Mouse (Mus musculus): ENCODE data around the gene Trir. TPM values are rescaled to one million over a fixed set of nuclear protein-coding genes. Genes with fewer than 3 reads are reported as not detected.

Trir gene
- polyA plus RNA-seq, 1 experiment, result 111 TPM

DNA sequence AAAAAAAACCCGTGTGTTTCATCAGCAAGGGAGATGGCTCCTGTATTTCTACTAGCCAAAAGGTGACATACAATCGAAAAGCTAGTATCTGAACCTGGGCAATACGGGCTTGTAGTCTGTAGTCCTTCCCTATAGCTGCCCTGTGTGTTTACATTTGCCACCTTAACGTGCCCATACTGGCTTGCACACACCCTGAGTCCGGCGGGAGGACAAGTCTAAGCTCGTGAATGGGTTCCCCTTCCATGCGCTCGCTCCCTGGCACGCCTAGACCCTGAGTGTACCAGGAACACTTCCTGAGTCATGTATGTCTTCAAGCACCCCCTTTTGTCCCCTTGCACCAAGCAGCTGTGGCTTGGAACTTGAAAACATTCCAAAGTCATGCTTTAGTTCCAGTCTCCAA is 9.9 kb upstream of the Trir start:
- Histone ChIP-seq H3K4me3 (ENCODE audit: insufficient read depth, low read depth, low read length) (no peak overlapping the region), H3K27me3 (replicated peaks; ENCODE audit: control insufficient read depth, insufficient read depth, low read length) (no peaks in the 10 kb centered on the region), H3K36me3 (ENCODE audit: control insufficient read depth, insufficient read depth, low read length) (no peaks in the 10 kb centered on the region; the same call in 1 of the 2 replicates), H3K27ac (ENCODE audit: insufficient read depth, low read depth, low read length) (no peak overlapping the region), H3K4me1 (ENCODE audit: control insufficient read depth, insufficient read depth, low read length) (no peaks in the 10 kb centered on the region)
- DNase-seq, result no peak
- TF ChIP-seq POLR2A (IDR thresholded peaks at IDR 0.05; ENCODE audit: low read depth, low read length) (no peak), CTCF (conservative IDR thresholded peaks at IDR 0.05; ENCODE audit: insufficient read depth, insufficient read length, low read depth, low read length) (no peak)
- WGBS, result 67% methylated on average over 10 of the region's 10 CpGs

DNA sequence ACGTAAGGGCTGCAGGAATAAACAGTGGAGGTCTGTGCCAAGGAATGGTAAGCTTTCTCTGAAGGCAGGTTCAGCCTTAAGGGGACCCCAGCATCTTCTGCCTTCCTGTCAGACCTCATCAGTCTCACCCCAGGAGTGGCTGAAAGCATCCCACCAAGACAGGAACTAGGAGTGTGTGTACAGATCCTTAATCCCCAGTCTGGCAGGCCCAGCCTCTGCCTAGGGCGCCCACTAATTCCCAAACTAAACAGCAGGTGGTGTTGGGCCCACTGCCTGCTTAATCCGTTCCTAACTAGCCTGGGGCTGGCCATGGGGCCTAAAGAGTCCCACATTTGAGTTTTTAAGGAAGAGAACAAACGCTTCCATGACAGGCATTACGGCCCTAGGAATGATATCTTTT is 9.4 kb upstream of the Trir start:
- 68% methylated on average over 5 of the region's 5 CpGs for WGBS
- H3K36me3 ChIP-seq (ENCODE audit: control insufficient read depth, insufficient read depth, low read length), result no peaks in the 10 kb centered on the region; the same call in 1 of the 2 replicates
- no peak for TF ChIP-seq CTCF (conservative IDR thresholded peaks at IDR 0.05; ENCODE audit: insufficient read depth, insufficient read length, low read depth, low read length)
- no peak for TF ChIP-seq POLR2A (IDR thresholded peaks at IDR 0.05; ENCODE audit: low read depth, low read length)

DNA sequence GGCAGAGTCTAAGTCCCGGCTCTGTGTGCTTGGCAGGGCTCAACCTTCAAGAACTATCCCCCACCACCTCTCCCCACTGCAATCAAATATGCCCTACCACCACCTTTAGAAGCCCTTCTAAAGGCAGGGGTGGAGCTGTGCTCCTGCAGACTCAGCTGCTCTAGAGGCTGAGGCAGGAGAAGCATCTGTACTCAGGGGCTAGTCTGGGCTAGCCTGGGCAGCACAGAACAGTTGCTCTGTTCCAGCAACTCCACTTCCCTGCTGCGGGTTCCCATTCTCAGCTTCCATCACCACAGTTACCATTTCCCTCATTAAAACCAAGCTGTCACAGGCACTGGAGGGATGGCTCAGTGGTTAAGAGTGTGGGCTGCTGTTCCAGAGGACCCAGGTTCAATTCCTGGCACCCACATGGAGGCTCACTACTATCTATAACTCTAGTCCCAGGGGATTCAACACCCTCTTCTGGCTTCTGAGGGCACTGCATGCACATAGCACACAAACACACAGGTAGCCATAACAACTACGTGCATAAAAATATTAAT is 5.0 kb upstream of the Trir start:
- no peak for DNase-seq
- Histone ChIP-seq H3K27me3 (replicated peaks; ENCODE audit: control insufficient read depth, insufficient read depth, low read length) (no peaks in the 10 kb centered on the region), H3K36me3 (ENCODE audit: control insufficient read depth, insufficient read depth, low read length) (no peaks in the 10 kb centered on the region; the same call in 1 of the 2 replicates), H3K4me1 (ENCODE audit: control insufficient read depth, insufficient read depth, low read length) (peaks cover 11% of the 10 kb centered on the region), H3K4me3 (ENCODE audit: insufficient read depth, low read depth, low read length) (no peak overlapping the region), H3K27ac (ENCODE audit: insufficient read depth, low read depth, low read length) (no peak overlapping the region)
- 93% methylated on average over 3 of the region's 3 CpGs for WGBS
- TF ChIP-seq POLR2A (IDR thresholded peaks at IDR 0.05; ENCODE audit: low read depth, low read length) (no peak), CTCF (conservative IDR thresholded peaks at IDR 0.05; ENCODE audit: insufficient read depth, insufficient read length, low read depth, low read length) (no peak)

More for the DNA sequence above, 9.4 kb upstream of the Trir start:
- no peaks in the 10 kb centered on the region for H3K27me3 ChIP-seq (replicated peaks; ENCODE audit: control insufficient read depth, insufficient read depth, low read length)
- H3K4me1 ChIP-seq (ENCODE audit: control insufficient read depth, insufficient read depth, low read length), result no peaks in the 10 kb centered on the region
- no peak overlapping the region for H3K27ac ChIP-seq (ENCODE audit: insufficient read depth, low read depth, low read length)
- no peak overlapping the region for H3K4me3 ChIP-seq (ENCODE audit: insufficient read depth, low read depth, low read length)
- no peak for DNase-seq

- 0 out of 2 replicates have a peak overlapping the region, but pooled peaks have one; percentile 96 for H3K4me3 ChIP-seq (ENCODE audit: insufficient read depth, low read depth, low read length)
- TF ChIP-seq CTCF (conservative IDR thresholded peaks at IDR 0.05; ENCODE audit: insufficient read depth, insufficient read length, low read depth, low read length), result no peak
- 93% methylated on average over 3 of the region's 3 CpGs for WGBS
Measured at GRCm38 (mm10) chr8:85023846-85024245, 2.8 kb upstream of the Trir start.

DNA sequence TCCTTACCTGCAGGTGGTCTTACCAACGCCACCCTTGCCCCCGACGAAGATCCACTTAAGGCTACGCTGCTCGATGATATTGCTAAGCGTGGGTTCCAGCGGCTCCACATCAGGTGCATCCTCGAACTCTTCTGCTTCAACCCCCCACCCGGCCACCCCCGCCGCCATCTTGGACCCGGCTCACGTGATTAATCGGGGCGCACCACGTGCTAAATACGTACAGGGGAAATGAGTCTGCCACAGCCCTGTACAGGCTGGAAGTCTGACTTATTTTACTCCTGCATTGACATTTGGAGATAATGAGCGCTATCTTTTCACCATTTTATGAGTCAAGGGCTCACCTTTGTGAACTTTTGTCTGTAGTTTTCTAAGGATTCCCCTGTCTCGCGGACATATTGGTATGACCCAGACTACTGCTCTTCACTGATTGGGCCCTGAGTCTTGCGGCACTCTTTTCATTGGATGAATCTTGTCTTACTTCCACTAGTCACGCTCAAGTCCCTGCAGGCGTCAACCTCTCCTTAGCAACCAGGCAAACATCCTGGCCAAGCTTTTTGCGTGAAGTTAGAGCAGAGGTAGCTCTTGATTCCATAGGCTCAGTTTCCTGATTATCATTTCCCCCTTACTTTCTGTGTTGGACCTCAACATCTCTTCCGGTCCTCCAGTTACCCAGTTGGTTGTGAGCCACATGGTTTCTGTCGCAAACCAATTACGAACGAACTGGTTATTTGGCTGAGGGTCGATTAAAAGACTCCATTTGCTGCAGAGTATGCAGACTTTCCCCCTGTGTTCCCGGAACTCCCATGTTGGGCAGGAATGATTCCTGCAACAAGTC is 1.3 kb upstream of the Trir start, which contains the start of gene Asna1:
Asna1 (minus strand) TSS at position 184 of the 835 bp plus-strand sequence.
- TF ChIP-seq POLR2A (IDR thresholded peaks at IDR 0.05; ENCODE audit: low read depth, low read length) (peak; percentile 25), CTCF (conservative IDR thresholded peaks at IDR 0.05; ENCODE audit: insufficient read depth, insufficient read length, low read depth, low read length) (no peak)
- Histone ChIP-seq H3K4me3 (ENCODE audit: insufficient read depth, low read depth, low read length) (peak within 1 kb of the TSS; percentile 96), H3K27ac (ENCODE audit: insufficient read depth, low read depth, low read length) (peak within 1 kb of the TSS; percentile 97), H3K4me1 (ENCODE audit: control insufficient read depth, insufficient read depth, low read length) (peaks cover 23% of the 10 kb centered on the region), H3K36me3 (ENCODE audit: control insufficient read depth, insufficient read depth, low read length) (no peaks in the 10 kb centered on the region; the same call in 1 of the 2 replicates), H3K27me3 (replicated peaks; ENCODE audit: control insufficient read depth, insufficient read depth, low read length) (no peaks in the 10 kb centered on the region)
- WGBS, result 2% methylated on average over 30 of the region's 30 CpGs
- DNase-seq, result peak; percentile 95

More at GRCm38 (mm10) chr8:85023846-85024245, 2.8 kb upstream of the Trir start:
- no peaks in the 10 kb centered on the region for H3K27me3 ChIP-seq (replicated peaks; ENCODE audit: control insufficient read depth, insufficient read depth, low read length)
- no peak for DNase-seq
- no peak overlapping the region for H3K27ac ChIP-seq (ENCODE audit: insufficient read depth, low read depth, low read length)
- H3K36me3 ChIP-seq (ENCODE audit: control insufficient read depth, insufficient read depth, low read length), result no peaks in the 10 kb centered on the region; the same call in 1 of the 2 replicates
- H3K4me1 ChIP-seq (ENCODE audit: control insufficient read depth, insufficient read depth, low read length), result peaks cover 19% of the 10 kb centered on the region

- TF ChIP-seq POLR2A (IDR thresholded peaks at IDR 0.05; ENCODE audit: low read depth, low read length) (no peak), CTCF (conservative IDR thresholded peaks at IDR 0.05; ENCODE audit: insufficient read depth, insufficient read length, low read depth, low read length) (no peak)
- under 1% methylated on average over 13 of the region's 13 CpGs for WGBS
Measured at GRCm38 (mm10) chr8:85027516-85027855, 863 bp downstream of the Trir start.

GRCm38 (mm10) chr8:85027922-85028321 is 1.3 kb downstream of the Trir start:
- WGBS, result 5% methylated on average over 2 of the region's 2 CpGs

More at GRCm38 (mm10) chr8:85027516-85027855, 863 bp downstream of the Trir start:
- Histone ChIP-seq H3K4me1 (ENCODE audit: control insufficient read depth, insufficient read depth, low read length) (peaks cover 32% of the 10 kb centered on the region), H3K4me3 (ENCODE audit: insufficient read depth, low read depth, low read length) (peak overlapping the region; percentile 91), H3K27me3 (replicated peaks; ENCODE audit: control insufficient read depth, insufficient read depth, low read length) (no peaks in the 10 kb centered on the region), H3K36me3 (ENCODE audit: control insufficient read depth, insufficient read depth, low read length) (no peaks in the 10 kb centered on the region; the same call in 1 of the 2 replicates), H3K27ac (ENCODE audit: insufficient read depth, low read depth, low read length) (peak overlapping the region; percentile 48; the same call in 1 of the 2 replicates)
- no peak for DNase-seq

More at GRCm38 (mm10) chr8:85027922-85028321, 1.3 kb downstream of the Trir start:
- TF ChIP-seq CTCF (conservative IDR thresholded peaks at IDR 0.05; ENCODE audit: insufficient read depth, insufficient read length, low read depth, low read length) (no peak), POLR2A (IDR thresholded peaks at IDR 0.05; ENCODE audit: low read depth, low read length) (no peak)
- Histone ChIP-seq H3K27ac (ENCODE audit: insufficient read depth, low read depth, low read length) (no peak overlapping the region), H3K4me1 (ENCODE audit: control insufficient read depth, insufficient read depth, low read length) (peaks cover 34% of the 10 kb centered on the region), H3K36me3 (ENCODE audit: control insufficient read depth, insufficient read depth, low read length) (no peaks in the 10 kb centered on the region; the same call in 1 of the 2 replicates), H3K4me3 (ENCODE audit: insufficient read depth, low read depth, low read length) (no peak overlapping the region; the same call in 1 of the 2 replicates), H3K27me3 (replicated peaks; ENCODE audit: control insufficient read depth, insufficient read depth, low read length) (no peaks in the 10 kb centered on the region)
- DNase-seq, result no peak
